Comparison of ENCODE assay signal across 10 mouse cellular contexts in the genomic region with DNA sequence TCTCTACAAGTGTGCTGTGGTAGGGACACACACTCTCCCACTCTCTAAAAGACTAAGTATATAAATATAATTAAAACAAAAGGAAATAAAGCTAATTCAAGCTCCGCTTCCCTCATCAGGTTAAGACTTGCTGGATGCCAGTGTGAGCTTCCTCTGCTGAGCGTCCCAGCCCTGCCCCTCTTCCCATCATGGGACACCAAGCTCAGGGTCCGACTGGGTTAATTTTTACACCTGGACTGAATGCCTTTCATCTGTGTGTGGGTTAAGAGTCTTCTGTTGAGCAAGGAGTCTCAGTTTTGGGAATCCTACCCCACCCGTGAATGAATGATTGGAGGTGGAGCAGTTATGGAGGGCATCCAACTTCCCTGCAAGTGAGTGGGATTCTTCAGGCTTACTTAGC. TPM values are rescaled to one million over a fixed set of nuclear protein-coding genes. Genes with fewer than 3 reads are reported as not detected.
DNase-seq lines count a peak whose midpoint lies in the region; ATAC-seq and TF ChIP-seq lines count a peak whose summit lies in the region.
"Had no signal": no experiment of that assay in that cellular context is flagged by ENCODE, and none has a peak within 500 bp of the region (broad histone marks: within the 10 kb centered on the region; RNA-seq: fewer than 3 reads in every experiment).

No protein-coding gene starts in this region.

- peak overlapping the region; percentile 94 for H3K27ac ChIP-seq in liver, embryonic 11.5 days (ENCODE audit: low read depth, low read length)
- H3K27ac ChIP-seq in hindbrain, embryonic 11.5 days (ENCODE audit: low read depth, low read length) = 0 out of 2 replicates have a peak overlapping the region, but pooled peaks have one; percentile 39
- no peak overlapping the region for H3K27ac ChIP-seq in limb, embryonic 11.5 days (replicated peaks; ENCODE audit: low read depth, low read length)
- H3K27ac ChIP-seq in small intestine, adult 2 months (ENCODE audit: insufficient read depth, low read depth, low read length) = peak overlapping the region; percentile 67

- no peak for ATAC-seq in liver, embryonic 11.5 days (replicated peaks; ENCODE audit: low FRiP score)
- ATAC-seq in hindbrain, embryonic 11.5 days (ENCODE audit: low FRiP score) = 0 out of 2 replicates have a peak, but pooled peaks have one; percentile 4
- no peak for ATAC-seq in limb, embryonic 11.5 days (ENCODE audit: insufficient number of reproducible peaks, low FRiP score, low TSS enrichment, low read depth)

- peak overlapping the region; percentile 76 for H3K4me2 ChIP-seq in liver, embryonic 11.5 days
- peak overlapping the region; percentile 39 for H3K4me2 ChIP-seq in hindbrain, embryonic 11.5 days (replicated peaks; ENCODE audit: low read depth, low read length)
- peak overlapping the region; percentile 47 for H3K4me2 ChIP-seq in limb, embryonic 11.5 days (ENCODE audit: low read depth, severe bottlenecking)

- H3K36me3 ChIP-seq in liver, embryonic 11.5 days (ENCODE audit: control insufficient read depth, insufficient read depth, low read length) = no peaks in the 10 kb centered on the region
- no peaks in the 10 kb centered on the region for H3K36me3 ChIP-seq in hindbrain, embryonic 11.5 days (ENCODE audit: control insufficient read depth, insufficient read depth, low read length)
- no peaks in the 10 kb centered on the region for H3K36me3 ChIP-seq in limb, embryonic 11.5 days (ENCODE audit: control insufficient read depth, insufficient read depth, low read length)
- no peaks in the 10 kb centered on the region for H3K36me3 ChIP-seq in small intestine, adult 2 months (ENCODE audit: control insufficient read depth, insufficient read depth, low read length)
- H3K36me3 ChIP-seq: G1E had no signal

- no peak for TF ChIP-seq CTCF in small intestine, adult 2 months (IDR thresholded peaks at IDR 0.05; ENCODE audit: extremely low read depth, insufficient read length, insufficient replicate concordance, low read depth, low read length)

- no peak for DNase-seq in liver, embryonic 11.5 days (ENCODE audit: low spot score)
- no peak for DNase-seq in liver
- DNase-seq in hindbrain, embryonic 11.5 days (ENCODE audit: low spot score) = no peak
- DNase-seq in limb, embryonic 11.5 days (ENCODE audit: low spot score) = no peak
- DNase-seq in urinary bladder, postnatal 36 days (ENCODE audit: low spot score in 2 of 2) = no peak
- DNase-seq in adrenal gland, postnatal 25 days = no peak
- DNase-seq in right cerebral cortex, postnatal 25 days = no peak

- no peaks in the 10 kb centered on the region for H3K9me3 ChIP-seq in liver, embryonic 11.5 days (ENCODE audit: control insufficient read depth, low read length)
- no peaks in the 10 kb centered on the region for H3K9me3 ChIP-seq in hindbrain, embryonic 11.5 days (ENCODE audit: control insufficient read depth, low read length)
- H3K9me3 ChIP-seq in limb, embryonic 11.5 days (ENCODE audit: control insufficient read depth, low read length) = no peaks in the 10 kb centered on the region

- no peaks in the 10 kb centered on the region for H3K27me3 ChIP-seq in liver, embryonic 11.5 days (replicated peaks; ENCODE audit: control insufficient read depth, insufficient read depth, low read length)
- no peaks in the 10 kb centered on the region for H3K27me3 ChIP-seq in hindbrain, embryonic 11.5 days (ENCODE audit: control insufficient read depth, insufficient read depth, low read length)
- 0 out of 2 replicates have a peak, but pooled peaks cover 2% of the 10 kb centered on the region for H3K27me3 ChIP-seq in limb, embryonic 11.5 days (ENCODE audit: control insufficient read depth, insufficient read depth, low read length)
- H3K27me3 ChIP-seq in small intestine, adult 2 months (ENCODE audit: control insufficient read depth, insufficient read depth, low read length) = no peaks in the 10 kb centered on the region

- H3K9ac ChIP-seq in liver, embryonic 11.5 days (ENCODE audit: low read depth, low read length) = no peak overlapping the region; the same call in 1 of the 2 replicates
- H3K9ac ChIP-seq in hindbrain, embryonic 11.5 days (ENCODE audit: low read depth, low read length) = peak overlapping the region; percentile 37
- no peak overlapping the region for H3K9ac ChIP-seq in limb, embryonic 11.5 days (ENCODE audit: low read length)

- peaks cover 66% of the 10 kb centered on the region for H3K4me1 ChIP-seq in liver, embryonic 11.5 days (replicated peaks; ENCODE audit: control insufficient read depth, insufficient read depth, low read length)
- 0 out of 2 replicates have a peak, but pooled peaks cover 5% of the 10 kb centered on the region for H3K4me1 ChIP-seq in hindbrain, embryonic 11.5 days (replicated peaks; ENCODE audit: control insufficient read depth, insufficient read depth, low read length)
- H3K4me1 ChIP-seq in limb, embryonic 11.5 days (ENCODE audit: control insufficient read depth, insufficient read depth, low read length) = peaks cover 16% of the 10 kb centered on the region; the same call in 1 of the 2 replicates
- H3K4me1 ChIP-seq in small intestine, adult 2 months (ENCODE audit: control insufficient read depth, insufficient read depth, insufficient read length, low read length) = peaks cover 12% of the 10 kb centered on the region

- H3K4me3 ChIP-seq in liver, embryonic 11.5 days (ENCODE audit: low read depth, low read length) = no peak overlapping the region
- no peak overlapping the region for H3K4me3 ChIP-seq in hindbrain, embryonic 11.5 days (ENCODE audit: low read depth, low read length)
- H3K4me3 ChIP-seq in limb, embryonic 11.5 days (ENCODE audit: low read depth, low read length) = no peak overlapping the region
- H3K4me3 ChIP-seq in small intestine, adult 2 months (ENCODE audit: low read depth, low read length) = no peak overlapping the region

- 62% methylated on average over 4 of the region's 4 CpGs for WGBS in liver, embryonic 11.5 days
- 68% methylated on average over 4 of the region's 4 CpGs for WGBS in hindbrain, embryonic 11.5 days
- 62% methylated on average over 4 of the region's 4 CpGs for WGBS in limb, embryonic 11.5 days
- 35% methylated on average over 4 of the region's 4 CpGs for WGBS in small intestine, adult 2 months

- no peak for TF ChIP-seq POLR2A in small intestine, adult 2 months (IDR thresholded peaks at IDR 0.05; ENCODE audit: low read depth, low read length)

RNA-seq across cellular contexts. Expression of a gene that starts 35.6 kb away (rescaled TPM):
- polyA plus RNA-seq in liver, embryonic 11.5 days (2014; fragmentation: Nextera tagmentation; extraction: Ambion mirVana) = not detected in 2 replicates
- not detected in 2 replicates for polyA plus RNA-seq in hindbrain, embryonic 11.5 days (2014; fragmentation: Nextera tagmentation; extraction: Ambion mirVana)
- polyA plus RNA-seq in limb, embryonic 11.5 days (2014; fragmentation: Nextera tagmentation; extraction: Ambion mirVana) = not detected in 2 replicates
- polyA plus RNA-seq in small intestine, adult 2 months (2012; rRNA removed) = not detected in 2 replicates
- total RNA-seq in adrenal gland, postnatal 25 days (2021) = not detected in 2 replicates
- total RNA-seq: G1E had no signal
- polyA plus RNA-seq: G1E; large intestine, adult 2 months had no signal
